Mouse (Mus musculus): ENCODE data around the gene Gm9945. TPM values are rescaled to one million over a fixed set of nuclear protein-coding genes. Genes with fewer than 3 reads are reported as not detected.
A peak's percentile ranks its signal among the peaks of the same experiment; 100 is the strongest.

Gm9945 gene
- polyA plus RNA-seq, 1 experiment from 2014 or later = not detected

GRCm38 (mm10) chr11:53522362-53522761 lies 42.4 kb downstream of the Gm9945 start:
- DNase-seq (ENCODE audit: low spot score) = no peak

- no peak for DNase-seq (ENCODE audit: low spot score)
Measured at GRCm38 (mm10) chr11:53522930-53523329, 43.0 kb downstream of the Gm9945 start.

- DNase-seq (ENCODE audit: low spot score) = no peak
Measured at GRCm38 (mm10) chr11:53523545-53524405, 43.8 kb downstream of the Gm9945 start.

- peak; percentile 42 for DNase-seq (ENCODE audit: low spot score)
Measured at GRCm38 (mm10) chr11:53524905-53525304, 44.9 kb downstream of the Gm9945 start.

GRCm38 (mm10) chr11:53525461-53525860 lies 45.5 kb downstream of the Gm9945 start:
- DNase-seq (ENCODE audit: low spot score) = no peak

- DNase-seq (ENCODE audit: low spot score) = no peak
Measured at GRCm38 (mm10) chr11:53528397-53529252, 48.7 kb downstream of the Gm9945 start.

- no peak for DNase-seq (ENCODE audit: low spot score)
Measured at GRCm38 (mm10) chr11:53529253-53529557, 49.2 kb downstream of the Gm9945 start.

- DNase-seq (ENCODE audit: low spot score) = no peak
Measured at GRCm38 (mm10) chr11:53530001-53530400, 50.0 kb downstream of the Gm9945 start.

Other genes with a start within 250 kb of the Gm9945 start
- gene Hspa4, start 179.7 kb upstream of the Gm9945 start, polyA plus RNA-seq (2015; fragmentation: Nextera tagmentation; extraction: Ambion mirVana) = 99.0 and 106 TPM in 2 replicates
- gene Zcchc10, start 155.5 kb upstream of the Gm9945 start, polyA plus RNA-seq (2015; fragmentation: Nextera tagmentation; extraction: Ambion mirVana) = 28.6 and 30.1 TPM in 2 replicates
- gene Aff4, start 129.3 kb upstream of the Gm9945 start, polyA plus RNA-seq (2015; fragmentation: Nextera tagmentation; extraction: Ambion mirVana) = 27.1 and 36.1 TPM in 2 replicates
- 0.29 TPM in 1 of 2 replicates, not detected in the other for gene Leap2, start 57.0 kb upstream of the Gm9945 start, polyA plus RNA-seq (2015; fragmentation: Nextera tagmentation; extraction: Ambion mirVana)
- 929 and 986 TPM in 2 replicates for gene Uqcrq, start 49.3 kb upstream of the Gm9945 start, polyA plus RNA-seq (2015; fragmentation: Nextera tagmentation; extraction: Ambion mirVana)
- 0.36 and 1.1 TPM in 2 replicates for gene Gdf9, start 49.1 kb upstream of the Gm9945 start, polyA plus RNA-seq (2015; fragmentation: Nextera tagmentation; extraction: Ambion mirVana)
- not detected in 2 replicates for gene Gm10447, start 23.1 kb upstream of the Gm9945 start, polyA plus RNA-seq (2015; fragmentation: Nextera tagmentation; extraction: Ambion mirVana)
- 0.27 and 0.42 TPM in 2 replicates for gene Shroom1, start 23.0 kb upstream of the Gm9945 start, polyA plus RNA-seq (2015; fragmentation: Nextera tagmentation; extraction: Ambion mirVana)
- gene Gm9837, start 9.7 kb upstream of the Gm9945 start, polyA plus RNA-seq (2015; fragmentation: Nextera tagmentation; extraction: Ambion mirVana) = not detected in 2 replicates
- 0.05 and 0.15 TPM in 2 replicates for gene Sowaha, start 108 bp downstream of the Gm9945 start, polyA plus RNA-seq (2015; fragmentation: Nextera tagmentation; extraction: Ambion mirVana)
- 11.1 and 12.1 TPM in 2 replicates for gene Sept8, start 39.1 kb downstream of the Gm9945 start, polyA plus RNA-seq (2015; fragmentation: Nextera tagmentation; extraction: Ambion mirVana)
- 23.8 and 25.1 TPM in 2 replicates for gene Kif3a, start 87.2 kb downstream of the Gm9945 start, polyA plus RNA-seq (2015; fragmentation: Nextera tagmentation; extraction: Ambion mirVana)
- gene Il4, start 138.5 kb downstream of the Gm9945 start, polyA plus RNA-seq (2015; fragmentation: Nextera tagmentation; extraction: Ambion mirVana) = 1.2 and 1.5 TPM in 2 replicates
- 1.0 and 1.3 TPM in 2 replicates for gene Il13, start 154.5 kb downstream of the Gm9945 start, polyA plus RNA-seq (2015; fragmentation: Nextera tagmentation; extraction: Ambion mirVana)
- gene Rad50, start 227.2 kb downstream of the Gm9945 start, polyA plus RNA-seq (2015; fragmentation: Nextera tagmentation; extraction: Ambion mirVana) = 40.0 and 44.8 TPM in 2 replicates
- gene Il5, start 240.6 kb downstream of the Gm9945 start, polyA plus RNA-seq (2015; fragmentation: Nextera tagmentation; extraction: Ambion mirVana) = 0.55 and 0.81 TPM in 2 replicates